In genomic region chr12:87026871-87027240, GRCm38 (mm10) we compare ENCODE assay signal across 10 mouse cellular contexts. TPM values are rescaled to one million over a fixed set of nuclear protein-coding genes. Genes with fewer than 3 reads are reported as not detected.
A peak's percentile ranks its signal among the peaks of the same experiment; 100 is the strongest.
DNase-seq lines count a peak whose midpoint lies in the region; ATAC-seq and TF ChIP-seq lines count a peak whose summit lies in the region.
"Had no signal": no experiment of that assay in that cellular context is flagged by ENCODE, and none has a peak within 500 bp of the region (broad histone marks: within the 10 kb centered on the region; RNA-seq: fewer than 3 reads in every experiment).

No protein-coding gene starts in this region.

- WGBS in kidney, embryonic 15.5 days: 8% methylated on average over 8 of the region's 8 CpGs
- WGBS in forebrain, embryonic 10.5 days: 14% methylated on average over 8 of the region's 8 CpGs
- WGBS in hindbrain, postnatal 0 days: 13% methylated on average over 8 of the region's 8 CpGs
- WGBS in neural tube, embryonic 13.5 days: 17% methylated on average over 8 of the region's 8 CpGs

- H3K9me3 ChIP-seq in kidney, embryonic 15.5 days (replicated peaks): no peaks in the 10 kb centered on the region
- H3K9me3 ChIP-seq in forebrain, embryonic 10.5 days: no peaks in the 10 kb centered on the region
- no peaks in the 10 kb centered on the region for H3K9me3 ChIP-seq in hindbrain, postnatal 0 days (ENCODE audit: low read length)
- no peaks in the 10 kb centered on the region for H3K9me3 ChIP-seq in neural tube, embryonic 13.5 days

- TF ChIP-seq CTCF in hindbrain, postnatal 0 days (IDR thresholded peaks at IDR 0.05; ENCODE audit: low read depth): no peak

- H3K36me3 ChIP-seq in kidney, embryonic 15.5 days: no peaks in the 10 kb centered on the region
- no peaks in the 10 kb centered on the region for H3K36me3 ChIP-seq in forebrain, embryonic 10.5 days (replicated peaks)
- H3K36me3 ChIP-seq in hindbrain, postnatal 0 days (ENCODE audit: insufficient read depth, low read length): no peaks in the 10 kb centered on the region
- no peaks in the 10 kb centered on the region for H3K36me3 ChIP-seq in neural tube, embryonic 13.5 days

- peak overlapping the region; percentile 56 for H3K4me2 ChIP-seq in kidney, embryonic 15.5 days
- peak overlapping the region; percentile 66 for H3K4me2 ChIP-seq in hindbrain, postnatal 0 days (ENCODE audit: low read depth, low read length)
- H3K4me2 ChIP-seq in neural tube, embryonic 13.5 days: peak overlapping the region; percentile 59

- ATAC-seq in kidney, embryonic 15.5 days (replicated peaks; ENCODE audit: low FRiP score): no peak
- ATAC-seq in hindbrain, postnatal 0 days: no peak
- peak; percentile 41 for ATAC-seq in neural tube, embryonic 13.5 days (ENCODE audit: low read depth)

- H3K27me3 ChIP-seq in kidney, embryonic 15.5 days: peaks cover 40% of the 10 kb centered on the region
- peaks cover 43% of the 10 kb centered on the region for H3K27me3 ChIP-seq in forebrain, embryonic 10.5 days (ENCODE audit: poor library complexity, severe bottlenecking)
- no peaks in the 10 kb centered on the region for H3K27me3 ChIP-seq in hindbrain, postnatal 0 days (ENCODE audit: insufficient read depth, low read length)
- H3K27me3 ChIP-seq in neural tube, embryonic 13.5 days: peaks cover 25% of the 10 kb centered on the region

- peaks cover 8% of the 10 kb centered on the region for H3K4me1 ChIP-seq in kidney, embryonic 15.5 days
- peaks cover 20% of the 10 kb centered on the region for H3K4me1 ChIP-seq in forebrain, embryonic 10.5 days
- peaks cover 13% of the 10 kb centered on the region; the same call in 1 of the 2 replicates for H3K4me1 ChIP-seq in hindbrain, postnatal 0 days (ENCODE audit: insufficient read depth, low read length)
- peaks cover 22% of the 10 kb centered on the region for H3K4me1 ChIP-seq in neural tube, embryonic 13.5 days (replicated peaks)

- no peak for DNase-seq in kidney, adult 9 months
- DNase-seq in forebrain, embryonic 10.5 days (ENCODE audit: extremely low spot score, low spot score): no peak
- DNase-seq in hindbrain, postnatal 0 days (ENCODE audit: low spot score): no peak
- DNase-seq in adrenal gland, adult 8-10 months: no peak
- no peak for DNase-seq in layer of hippocampus, postnatal 25 days (ENCODE audit: extremely low spot score in 1 of 2, low spot score in 1 of 2)
- DNase-seq in Muller cell, postnatal 12 days (ENCODE audit: inconsistent ontology term): no peak

- H3K27ac ChIP-seq in kidney, embryonic 15.5 days: no peak overlapping the region
- no peak overlapping the region for H3K27ac ChIP-seq in forebrain, embryonic 10.5 days
- peak overlapping the region; percentile 64 for H3K27ac ChIP-seq in hindbrain, postnatal 0 days
- peak overlapping the region; percentile 78 for H3K27ac ChIP-seq in neural tube, embryonic 13.5 days (replicated peaks)

- peak overlapping the region; percentile 25; the same call in 1 of the 2 replicates for H3K4me3 ChIP-seq in kidney, embryonic 15.5 days (replicated peaks)
- H3K4me3 ChIP-seq in forebrain, embryonic 10.5 days: peak overlapping the region; percentile 54
- peak overlapping the region; percentile 44 for H3K4me3 ChIP-seq in hindbrain, postnatal 0 days (ENCODE audit: low read length)
- peak overlapping the region; percentile 50 for H3K4me3 ChIP-seq in neural tube, embryonic 13.5 days

- no peak overlapping the region for H3K9ac ChIP-seq in kidney, embryonic 15.5 days
- peak overlapping the region; percentile 61 for H3K9ac ChIP-seq in hindbrain, postnatal 0 days (replicated peaks; ENCODE audit: low read length)
- peak overlapping the region; percentile 74 for H3K9ac ChIP-seq in neural tube, embryonic 13.5 days

RNA-seq across cellular contexts. Expression of gene Tmem63c, which starts 5.7 kb away (rescaled TPM):
- polyA plus RNA-seq in kidney, embryonic 15.5 days (2015; fragmentation: Nextera tagmentation; extraction: Ambion mirVana): 0.06 and 0.10 TPM in 2 replicates
- 0.15 TPM in 1 of 2 replicates, not detected in the other for polyA plus RNA-seq in forebrain, embryonic 10.5 days (2016; fragmentation: Nextera tagmentation; extraction: Ambion mirVana)
- 23.3 and 25.7 TPM in 2 replicates for total RNA-seq in hindbrain, postnatal 0 days (2014; rRNA removed)
- polyA plus RNA-seq in hindbrain, postnatal 0 days (2015; fragmentation: Nextera tagmentation; extraction: Ambion mirVana): 7.9 and 8.6 TPM in 2 replicates
- 6.1 and 7.1 TPM in 2 replicates for polyA plus RNA-seq in neural tube, embryonic 13.5 days (2015; fragmentation: Nextera tagmentation; extraction: Ambion mirVana)
- total RNA-seq in adrenal gland, adult 8-10 months (2022): 1 to 10 TPM; 2.3 to 4.8 (median 3.1) TPM
- 10 to 100 TPM; 32.4 to 35.6 TPM for total RNA-seq in layer of hippocampus, postnatal 25 days (2021)
- polyA plus RNA-seq: heart, embryonic 16.5 days had no signal

RNA-seq across cellular contexts. Expression of gene Zdhhc22, which starts 36.6 kb away (rescaled TPM):
- polyA plus RNA-seq in kidney, embryonic 15.5 days (2015; fragmentation: Nextera tagmentation; extraction: Ambion mirVana): 0.08 TPM in 1 of 2 replicates, not detected in the other
- polyA plus RNA-seq in forebrain, embryonic 10.5 days (2016; fragmentation: Nextera tagmentation; extraction: Ambion mirVana): 0.07 TPM in 1 of 2 replicates, not detected in the other
- 38.6 and 39.4 TPM in 2 replicates for total RNA-seq in hindbrain, postnatal 0 days (2014; rRNA removed)
- polyA plus RNA-seq in hindbrain, postnatal 0 days (2015; fragmentation: Nextera tagmentation; extraction: Ambion mirVana): 21.8 and 25.2 TPM in 2 replicates
- polyA plus RNA-seq in neural tube, embryonic 13.5 days (2015; fragmentation: Nextera tagmentation; extraction: Ambion mirVana): 17.1 and 23.5 TPM in 2 replicates
- 1 to 10 TPM; 1.8 to 4.7 (median 3.0) TPM for total RNA-seq in adrenal gland, adult 8-10 months (2022)
- 10 to 100 TPM; 10.3 to 10.9 TPM for total RNA-seq in layer of hippocampus, postnatal 25 days (2021)
- total RNA-seq: MEL had no signal

Comparison
In these comparisons a context has a peak if more than half of its experiments do, and no peak if none do; other contexts are left out.
1. H3K27ac ChIP-seq: peak in hindbrain, postnatal 0 days (single experiment) and neural tube, embryonic 13.5 days (single experiment); none in kidney, embryonic 15.5 days (single experiment) and forebrain, embryonic 10.5 days (single experiment).
2. RNA of gene Zdhhc22, which starts 36.6 kb away (polyA plus RNA-seq): 21.8 to 25.2 TPM in hindbrain, postnatal 0 days and 17.1 to 23.5 TPM in neural tube, embryonic 13.5 days; 0.08 TPM in kidney, embryonic 15.5 days and 0.07 TPM in forebrain, embryonic 10.5 days; every median in the first group is over 10 times any median in the second.
3. Peak in every context shown above with its lines, with median percentiles within 50 percentile points of each other: H3K4me2 ChIP-seq and H3K4me3 ChIP-seq.